Mouse (Mus musculus) adrenal gland, postnatal 10 days (tissue): ENCODE measurements around the gene Ttll8. TPM values are rescaled to one million over a fixed set of nuclear protein-coding genes. Genes with fewer than 3 reads are reported as not detected.
A peak's percentile ranks its signal among the peaks of the same experiment; 100 is the strongest.

Source experiments
- DNase-seq: peaks from one replicate; pipeline ENCODE4 v3.0.0; 2021; ENCODE audit warnings: mixed read lengths
- total RNA-seq, 2 experiments: library from RNA; stranded (reverse); gene quantifications; 2 replicates each; pipeline ENCODE4 v1.2.3; 2021

Gene Ttll8
- total RNA-seq, 2 experiments from 2014 or later: not detected

GRCm38 (mm10) chr15:88860781-88861180 lies 93.4 kb downstream of the Ttll8 start:
- no peak for DNase-seq

DNA sequence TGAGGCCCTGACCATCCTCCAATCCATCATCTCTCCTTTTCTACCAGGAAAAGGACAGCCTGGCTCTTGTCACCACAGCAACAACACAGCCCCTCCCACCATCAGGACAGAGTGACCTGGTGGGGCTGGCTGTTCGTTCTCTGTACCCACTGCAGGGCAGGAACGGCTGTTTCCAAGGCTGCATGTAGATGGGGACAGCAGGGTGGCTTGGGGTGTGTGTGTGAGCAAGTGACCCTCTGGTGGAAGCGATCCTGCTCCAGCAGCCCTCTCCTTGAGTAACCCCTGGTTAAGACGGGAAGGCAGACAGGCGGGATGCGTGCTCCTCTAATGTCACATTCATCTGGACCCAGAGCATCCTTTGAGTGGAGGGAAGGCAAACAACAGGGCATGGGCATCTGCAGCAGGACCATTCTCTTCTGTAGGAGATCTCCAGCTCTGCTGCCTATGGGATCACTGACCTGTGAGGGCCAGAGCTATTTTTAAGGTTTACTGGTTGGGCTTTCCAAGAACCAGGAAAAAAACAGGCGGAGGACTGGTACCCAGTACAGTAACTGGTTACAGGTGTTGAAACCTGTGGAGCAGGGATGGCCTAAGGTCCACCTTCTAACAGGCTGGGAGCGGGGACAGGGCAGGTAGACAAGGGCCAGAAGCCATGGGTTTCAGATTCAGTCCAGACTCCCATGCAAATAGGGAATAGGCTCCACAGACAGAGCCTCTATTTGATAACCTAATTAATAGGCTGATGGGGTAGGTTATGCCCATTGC lies 94.8 kb downstream of the Ttll8 start:
- no peak for DNase-seq

- DNase-seq: no peak
Measured at GRCm38 (mm10) chr15:88858707-88859106, 95.5 kb downstream of the Ttll8 start.

DNA sequence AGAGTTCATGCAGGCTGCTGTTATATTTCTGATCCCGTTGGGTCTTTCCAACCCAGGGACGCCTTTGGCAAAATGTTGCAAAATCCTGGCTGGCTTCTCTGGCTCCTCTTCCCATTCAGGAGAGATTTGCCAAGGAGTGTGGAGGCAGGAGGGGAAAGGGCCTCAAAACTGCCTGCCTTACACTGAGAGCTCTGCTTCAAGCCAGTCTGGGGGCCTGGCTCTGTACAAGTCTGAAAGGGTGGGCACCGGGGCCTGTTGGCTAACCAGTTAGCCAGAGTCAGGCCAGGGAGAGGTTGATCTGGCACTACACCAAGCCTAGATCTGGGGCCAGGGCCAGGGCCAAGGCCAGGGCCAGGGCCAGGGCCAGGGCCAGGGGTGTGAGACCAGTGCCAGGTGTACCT lies 96.1 kb downstream of the Ttll8 start:
- DNase-seq: peak; percentile 76

DNA sequence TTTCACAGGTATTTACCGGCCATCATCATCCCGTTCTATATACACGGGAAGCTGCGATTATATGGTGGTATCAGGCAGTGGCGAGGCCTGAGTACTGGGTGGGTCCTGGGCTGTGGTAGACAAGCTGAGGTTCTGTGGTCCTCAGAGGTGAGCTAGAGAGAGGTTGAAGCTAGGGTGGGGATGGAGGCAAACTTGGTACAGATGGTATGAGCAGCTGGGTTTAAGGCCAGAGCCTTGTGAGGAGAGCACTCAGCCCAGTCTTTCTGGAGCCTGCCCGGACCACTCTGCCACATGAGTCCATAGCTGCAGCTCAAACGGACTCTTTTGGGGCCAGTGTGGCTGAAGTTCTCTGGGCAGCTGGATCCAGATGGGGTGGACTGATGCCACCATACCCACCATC lies 96.9 kb downstream of the Ttll8 start:
- no peak for DNase-seq

GRCm38 (mm10) chr15:88856613-88857012 lies 97.6 kb downstream of the Ttll8 start:
- DNase-seq: no peak

DNA sequence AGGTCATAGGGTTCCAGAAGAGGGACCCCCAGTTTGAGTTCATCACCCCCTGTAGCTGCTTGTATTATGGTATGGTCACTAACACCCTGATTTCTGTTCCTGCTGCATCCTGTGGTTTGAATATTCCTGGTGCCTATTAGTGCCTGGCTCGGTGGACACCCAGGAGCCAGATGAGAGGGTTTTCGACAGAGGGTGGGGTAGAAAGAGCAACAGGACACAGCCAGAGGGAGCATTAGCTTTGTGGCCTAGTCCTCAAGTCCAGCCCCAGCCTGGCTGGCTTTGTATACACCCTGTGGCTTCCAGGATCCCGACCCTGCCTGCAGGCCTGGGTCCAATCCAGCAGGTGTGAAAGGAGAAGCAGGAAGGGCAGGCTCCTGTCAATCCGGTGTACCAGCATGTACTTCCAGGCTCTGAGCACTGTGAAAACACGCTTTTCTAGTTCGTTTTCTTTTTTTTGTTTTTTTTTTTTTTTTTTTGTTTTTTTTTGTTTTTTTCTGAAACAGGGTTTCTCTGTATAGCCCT lies 98.3 kb downstream of the Ttll8 start:
- DNase-seq: no peak

GRCm38 (mm10) chr15:88854969-88855830 lies 99.0 kb downstream of the Ttll8 start:
- no peak for DNase-seq

DNA sequence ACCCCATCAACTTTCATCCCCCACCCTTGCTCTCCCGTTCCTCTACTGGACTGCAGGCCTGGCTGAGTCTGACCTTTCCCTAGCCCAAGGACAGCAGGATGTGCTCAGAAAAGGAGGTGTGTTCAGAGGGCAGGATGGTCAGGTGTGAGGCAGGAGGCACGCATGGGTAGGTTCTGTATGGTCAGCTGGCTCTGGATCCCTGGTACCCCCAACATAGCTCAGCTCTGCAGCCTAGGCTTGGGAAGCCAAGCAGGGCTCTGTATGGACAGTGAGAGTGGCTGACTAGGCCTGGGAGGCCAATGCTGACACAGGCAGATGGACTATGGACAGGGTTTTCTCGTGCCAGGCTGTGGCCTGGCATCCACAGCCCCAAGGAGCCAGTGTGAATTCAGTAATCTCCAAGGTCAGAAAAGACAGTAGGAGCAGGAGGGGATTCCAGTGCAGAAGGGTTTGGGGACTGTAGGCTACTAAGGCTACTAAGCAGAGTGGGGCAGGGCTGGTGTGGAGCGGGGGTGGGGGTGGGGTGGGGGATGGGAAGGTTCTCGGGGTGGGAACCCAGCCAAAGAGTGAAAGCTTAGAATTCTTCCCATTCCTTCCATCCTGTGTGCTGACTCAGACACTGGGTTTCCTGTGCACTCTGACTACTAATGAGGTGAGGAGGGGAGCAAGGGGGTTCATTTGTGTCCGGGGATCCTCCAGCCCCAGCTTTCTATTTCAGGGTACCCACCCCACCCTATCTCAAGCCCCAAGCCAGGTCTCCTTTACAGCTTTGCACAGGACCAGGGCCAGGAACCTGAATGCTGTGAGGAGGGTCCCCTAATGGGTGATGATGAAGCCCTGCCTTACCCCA lies 99.9 kb downstream of the Ttll8 start:
- peak; percentile 45 for DNase-seq

GRCm38 (mm10) chr15:88853106-88853505 lies 101.1 kb downstream of the Ttll8 start:
- DNase-seq: no peak

- no peak for DNase-seq
Measured at GRCm38 (mm10) chr15:88851507-88852149, 102.6 kb downstream of the Ttll8 start.

GRCm38 (mm10) chr15:88851076-88851475 lies 103.1 kb downstream of the Ttll8 start:
- no peak for DNase-seq

DNA sequence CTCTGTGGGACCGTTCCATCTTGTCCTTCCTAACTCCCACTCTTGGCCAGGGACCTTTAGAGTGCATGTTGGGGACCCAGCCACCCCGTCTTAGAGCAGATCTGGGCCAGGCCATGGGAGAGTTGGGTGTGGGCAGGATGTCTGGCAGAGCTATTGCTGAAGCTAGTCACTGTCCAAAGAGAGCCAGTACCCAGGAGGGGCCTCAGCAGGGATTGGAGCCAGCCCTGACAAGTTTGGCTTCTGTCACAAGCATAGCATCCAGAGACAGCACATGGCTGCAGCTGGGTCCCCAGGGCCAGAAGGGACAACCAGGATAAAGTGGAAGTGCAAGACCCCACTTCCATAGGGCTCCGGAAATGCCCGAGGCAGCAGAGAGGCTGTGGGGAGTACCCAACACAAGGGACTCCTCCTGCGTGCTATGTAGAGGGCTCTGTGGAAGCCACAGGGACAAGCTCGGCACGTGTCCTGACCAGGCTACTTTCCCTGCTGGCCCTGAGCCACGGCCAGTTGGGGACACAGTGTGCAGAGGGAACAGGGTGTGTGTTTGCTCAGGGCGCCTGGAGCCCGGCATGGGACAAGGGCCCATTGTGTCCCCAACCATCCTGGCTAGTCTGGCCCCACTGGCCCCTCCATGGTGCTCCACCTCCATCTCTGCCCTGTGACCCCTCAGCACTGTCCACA lies 103.9 kb downstream of the Ttll8 start:
- DNase-seq: peak; percentile 86

GRCm38 (mm10) chr15:88849621-88850020 lies 104.6 kb downstream of the Ttll8 start:
- no peak for DNase-seq

- no peak for DNase-seq
Measured at GRCm38 (mm10) chr15:88848661-88849060, 105.6 kb downstream of the Ttll8 start.

DNA sequence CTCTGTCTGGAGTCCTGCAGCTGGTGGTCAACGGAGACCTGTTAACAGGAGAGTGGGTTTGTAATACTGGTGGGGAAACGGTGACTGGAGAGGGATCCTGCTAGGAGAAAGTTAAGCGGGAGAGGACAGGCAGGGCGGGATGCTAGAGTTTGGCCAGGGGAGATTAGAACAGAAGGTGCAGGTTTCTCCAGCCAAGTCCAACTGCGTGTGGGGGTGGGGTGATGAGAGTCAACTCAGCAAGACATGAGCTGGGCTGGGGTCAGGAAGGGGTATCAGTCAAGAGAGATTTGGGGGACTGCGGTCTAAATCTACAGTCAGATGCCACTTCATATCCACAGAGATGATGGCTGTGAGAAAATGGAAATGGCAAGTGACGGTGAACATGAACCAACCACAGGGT lies 109.3 kb downstream of the Ttll8 start:
- no peak for DNase-seq

DNA sequence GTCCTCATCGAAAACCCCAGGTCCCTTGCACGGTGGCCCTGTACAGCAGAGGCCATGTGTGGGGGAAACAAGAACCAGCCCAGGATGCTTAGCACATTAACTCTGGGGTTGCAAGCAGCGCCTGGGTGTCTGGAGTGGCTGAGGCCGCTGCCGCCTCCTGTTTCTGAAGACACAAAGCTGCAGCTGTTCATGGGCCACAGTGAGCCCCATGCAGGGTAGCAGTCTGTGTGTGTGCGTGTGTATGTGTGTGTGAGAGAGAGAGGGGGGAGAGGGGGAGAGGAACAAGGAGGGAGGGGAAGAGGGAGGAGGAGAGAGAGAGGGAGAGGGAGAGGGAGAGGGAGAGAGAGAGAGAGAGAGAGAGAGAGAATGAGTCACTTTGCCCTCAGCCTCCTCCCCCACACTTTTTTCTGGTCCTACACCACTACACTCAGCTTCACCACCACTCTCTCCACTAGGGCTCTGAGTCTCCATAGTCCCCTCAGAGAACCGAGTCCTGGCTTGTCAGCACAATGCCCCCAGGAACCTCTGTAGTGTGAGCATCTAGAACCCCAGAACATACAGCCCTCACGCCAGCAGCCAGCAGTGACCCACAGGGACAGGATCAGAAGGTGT lies 110.6 kb downstream of the Ttll8 start:
- peak; percentile 15 for DNase-seq

DNA sequence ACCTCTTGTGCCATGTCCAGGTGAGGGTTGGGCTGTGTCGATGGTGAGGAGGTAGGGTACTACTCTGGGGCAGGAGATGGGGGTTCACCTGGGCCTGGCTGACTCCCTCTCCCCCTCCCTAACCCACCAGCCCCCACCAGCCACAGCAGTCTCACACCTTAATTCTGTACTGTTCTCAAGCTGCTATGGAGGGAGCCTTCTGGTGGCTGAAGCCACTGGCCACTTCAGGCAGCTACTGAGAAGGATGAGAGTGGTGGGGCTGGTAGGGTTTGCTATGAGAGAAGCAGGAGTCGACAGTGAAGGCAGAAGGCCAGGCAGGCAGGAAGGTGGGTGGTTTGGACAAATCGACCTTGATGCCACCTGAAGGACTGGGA lies 111.9 kb downstream of the Ttll8 start:
- no peak for DNase-seq

DNA sequence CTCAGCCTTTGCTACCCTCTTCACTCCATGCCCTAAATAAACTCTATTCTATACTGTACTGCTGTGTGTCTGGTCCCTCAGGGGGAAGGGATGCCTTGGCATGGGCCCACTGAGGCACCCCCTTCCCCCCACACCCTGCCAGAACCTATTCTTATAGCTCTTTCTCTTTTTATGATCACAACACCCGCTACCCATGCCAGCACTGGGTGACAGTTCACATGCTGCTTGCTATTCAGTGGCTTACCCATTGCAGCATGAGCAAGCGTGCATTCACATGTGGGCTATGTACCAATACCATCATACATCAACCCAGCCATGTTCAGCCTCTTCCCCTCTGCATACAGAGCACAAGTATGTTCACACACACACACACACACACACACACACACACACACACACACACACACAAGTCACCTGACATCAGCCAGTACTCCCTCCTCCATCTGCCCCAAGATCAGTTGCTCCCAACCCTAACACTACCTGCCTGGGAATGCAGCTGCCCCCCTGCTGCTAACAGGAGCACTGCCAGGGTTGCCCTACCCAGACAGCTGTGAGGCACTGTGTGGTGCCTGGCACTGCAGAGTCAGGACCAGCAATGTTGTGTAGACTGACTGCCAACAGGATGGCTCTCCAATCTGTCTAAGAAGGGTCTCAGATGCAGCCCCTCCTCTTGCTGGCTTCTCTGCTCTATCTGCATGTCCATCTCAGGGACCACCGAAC lies 112.5 kb downstream of the Ttll8 start:
- no peak for DNase-seq

DNA sequence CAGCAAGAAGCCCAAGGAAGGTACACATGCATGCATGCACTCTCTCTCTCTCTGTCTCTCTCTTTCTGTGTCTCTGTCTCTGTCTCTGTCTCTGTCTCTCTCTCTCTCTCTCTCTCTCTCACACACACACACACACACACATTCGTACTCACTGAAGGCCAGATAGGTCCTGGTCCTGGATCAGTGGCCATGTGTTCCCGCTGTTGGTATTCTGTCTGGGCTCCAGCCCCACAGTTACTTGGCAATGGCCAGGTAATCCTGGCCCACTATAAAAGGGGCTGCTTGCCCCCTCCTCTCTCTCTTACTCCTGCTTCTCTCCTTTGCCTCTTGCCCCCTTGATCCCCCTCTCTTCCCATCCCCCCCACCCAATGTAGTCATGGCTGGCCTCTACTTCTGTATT lies 113.1 kb downstream of the Ttll8 start:
- DNase-seq: no peak
